Mouse (Mus musculus) spleen, postnatal 36 days (tissue): Measurements from ENCODE around the gene Gas2l2.

Source experiments
- DNase-seq, 2 experiments: peaks; one replicate each; pipeline ENCODE4 v3.0.0; 2022; ENCODE audit warnings: low spot score in 2 of 2, mixed read lengths in 1 of 2

The Gas2l2 gene

DNA sequence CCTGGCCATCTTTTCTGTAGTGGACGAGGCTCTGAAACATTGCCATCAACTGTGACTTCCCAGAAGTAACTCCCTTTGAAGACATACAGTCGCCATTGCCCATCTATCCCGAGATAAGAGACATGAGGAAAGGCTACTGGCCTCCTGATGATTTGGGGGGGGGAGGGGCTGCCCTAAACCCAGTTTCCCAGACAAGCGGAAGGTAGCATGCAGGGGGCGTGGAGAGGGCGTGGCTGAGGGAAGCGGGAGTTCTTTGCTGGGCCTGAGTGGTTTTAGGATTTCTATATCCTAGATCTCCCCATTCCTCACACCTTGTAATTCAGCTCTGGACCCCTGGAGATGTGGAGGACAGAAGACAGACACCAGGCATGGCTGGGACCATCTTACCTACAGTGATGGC, 14.6 kb upstream of the Gas2l2 start:
- no peak for DNase-seq

DNA sequence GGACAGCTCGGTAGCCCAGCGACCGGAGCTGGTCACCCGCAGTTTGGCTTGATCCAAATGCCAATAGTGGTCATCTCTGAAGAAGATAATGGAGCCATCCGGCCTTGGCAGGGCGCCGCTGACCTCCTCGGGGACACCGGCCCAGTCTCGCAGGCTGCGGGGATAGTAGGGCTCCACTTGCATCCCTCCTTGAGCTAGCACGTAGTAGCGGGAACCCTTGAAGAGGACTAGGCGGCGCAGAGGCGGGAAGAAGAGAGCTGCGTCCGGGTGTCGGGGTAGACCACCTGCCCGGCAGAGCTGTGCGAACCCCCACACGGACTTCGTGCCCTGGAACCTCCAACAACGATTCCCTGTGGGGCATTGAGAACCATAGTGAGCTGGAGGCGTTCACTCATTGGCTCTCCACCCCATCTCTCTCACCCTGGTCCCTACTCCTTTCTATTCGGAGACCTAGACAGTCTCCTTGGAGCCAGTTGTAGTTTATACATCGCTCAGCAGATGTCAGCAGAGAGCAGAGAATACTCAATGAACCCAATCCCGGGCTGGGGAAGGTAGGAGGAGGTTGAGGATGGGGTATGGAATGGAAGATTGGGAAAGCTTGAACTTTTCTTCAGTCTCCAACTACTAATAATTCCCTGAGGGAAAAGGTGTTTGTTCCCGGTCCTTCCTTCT, 13.5 kb upstream of the Gas2l2 start:
- peak; percentile 41 to 54 for DNase-seq

DNA sequence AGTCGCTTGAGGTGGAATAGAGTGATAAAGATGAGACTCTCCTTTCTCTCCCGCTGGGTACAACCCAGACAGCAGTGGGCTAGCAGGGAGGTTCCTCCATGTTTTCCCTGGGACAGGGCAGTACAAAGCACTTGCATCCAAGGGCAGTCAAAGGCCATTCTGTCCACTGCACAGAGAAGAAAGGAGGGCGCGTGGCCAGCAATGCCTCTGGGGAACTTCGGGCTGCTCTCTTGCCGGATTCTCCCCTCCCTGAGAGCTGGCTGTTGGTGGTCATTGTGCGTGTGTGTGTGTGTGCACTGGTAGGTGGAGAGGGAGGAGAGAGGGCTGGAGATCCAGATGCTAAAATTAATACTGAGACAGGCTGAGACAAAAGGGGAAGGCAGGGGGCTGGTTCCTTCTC, 12.0 kb upstream of the Gas2l2 start:
- DNase-seq, result no peak

DNA sequence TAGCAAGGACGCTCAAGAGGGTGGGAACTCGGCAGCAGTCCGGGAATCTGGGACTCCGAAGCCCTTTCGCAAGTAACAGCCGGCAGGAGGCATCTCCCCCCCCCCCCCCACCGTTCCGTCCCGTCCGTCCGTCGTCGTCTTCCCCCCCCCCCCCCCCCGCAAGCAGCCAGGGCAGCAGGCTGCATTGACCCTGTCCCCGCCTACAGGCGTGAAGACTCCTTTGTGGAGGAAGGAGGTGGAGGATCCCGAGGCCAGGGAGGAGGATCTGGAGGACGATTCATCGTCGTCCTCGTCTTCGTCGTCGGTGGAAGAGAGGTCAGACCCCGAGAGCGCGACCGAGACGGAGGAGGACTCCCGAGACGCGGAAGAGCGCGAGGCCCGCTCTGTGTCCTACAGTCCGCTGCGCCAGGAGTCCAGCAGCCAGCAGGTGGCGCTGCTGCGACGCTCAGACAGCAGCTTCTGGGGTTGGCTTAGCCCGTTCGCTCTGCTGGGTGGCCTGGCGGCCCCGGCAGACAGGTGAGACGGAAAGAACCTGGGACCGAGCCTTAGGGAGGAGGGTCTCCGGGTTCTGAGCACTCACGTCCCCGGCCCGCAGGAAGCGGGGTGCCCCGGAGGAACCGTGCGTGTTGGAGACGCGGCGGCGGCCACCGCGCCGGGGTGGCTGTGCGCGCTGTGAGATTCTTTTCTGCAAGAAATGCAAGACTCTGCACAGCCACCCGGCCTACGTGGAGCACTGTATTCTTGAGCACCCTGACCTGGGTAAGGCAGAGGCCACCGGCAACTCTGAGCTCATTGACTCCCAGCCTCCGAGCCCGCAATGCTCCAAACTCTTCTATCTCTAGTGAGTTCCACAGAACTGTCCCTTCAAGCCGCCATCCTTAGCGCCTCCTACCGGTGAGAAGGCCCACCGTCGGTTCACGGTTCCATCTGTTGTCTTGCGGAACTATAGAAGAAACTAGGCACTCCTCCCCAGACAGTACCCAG, 11.1 kb upstream of the Gas2l2 start:
- DNase-seq, result peak; percentile 81 to 84

DNA sequence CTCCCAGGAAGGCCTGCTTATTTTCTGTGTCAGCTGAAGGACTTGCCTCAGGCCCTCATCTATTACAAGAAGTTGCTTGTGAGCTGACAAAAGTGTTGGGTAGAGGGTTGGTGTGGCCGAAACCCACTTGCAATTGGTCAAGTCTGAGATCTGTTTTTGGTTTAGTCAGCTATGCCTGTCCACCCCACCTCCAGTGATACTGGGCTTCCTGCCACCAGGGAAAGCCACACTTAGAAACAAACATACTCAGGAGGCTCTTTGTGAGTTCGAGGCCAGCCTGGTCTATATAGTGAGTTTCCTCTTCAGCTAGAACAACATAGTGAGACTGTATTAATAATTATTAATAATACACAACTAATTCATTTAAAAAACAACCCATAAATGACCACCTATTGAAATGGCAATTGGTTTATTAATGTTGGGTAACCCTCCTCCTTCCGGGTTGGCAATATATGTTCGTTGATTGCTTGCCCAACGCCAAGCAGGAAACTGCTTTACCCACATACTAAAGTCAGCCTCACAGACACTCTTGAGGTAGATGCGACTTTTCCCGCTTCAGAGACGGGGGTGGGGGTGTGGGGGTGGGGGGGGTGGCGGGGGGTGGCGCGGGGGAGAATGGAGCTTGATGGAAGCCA, 10.3 kb upstream of the Gas2l2 start:
- no peak for DNase-seq

DNA sequence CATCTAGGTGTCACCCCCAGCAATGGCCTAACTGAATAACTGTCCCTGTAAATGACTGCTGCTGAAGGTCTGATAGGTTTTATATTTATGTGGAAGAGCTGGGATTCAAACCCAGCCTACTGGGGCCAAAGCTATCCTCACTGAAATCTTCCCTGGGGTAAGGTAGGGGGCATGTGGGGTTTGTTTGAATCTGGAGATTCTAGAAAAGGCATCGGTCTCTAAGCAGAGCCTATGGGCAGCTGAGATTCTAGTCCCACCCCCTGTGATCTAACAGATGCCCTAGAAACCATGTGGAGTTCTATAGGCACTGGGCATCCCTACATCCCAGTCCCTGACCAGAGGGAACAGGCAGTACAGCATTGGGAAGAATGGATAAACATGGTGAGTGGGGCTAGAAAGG, 8.1 kb upstream of the Gas2l2 start, which contains the start of gene 1700020L24Rik:
TSS of gene 1700020L24Rik (plus strand) at position 301 of the 400 bp plus-strand sequence.
- no peak for DNase-seq

DNA sequence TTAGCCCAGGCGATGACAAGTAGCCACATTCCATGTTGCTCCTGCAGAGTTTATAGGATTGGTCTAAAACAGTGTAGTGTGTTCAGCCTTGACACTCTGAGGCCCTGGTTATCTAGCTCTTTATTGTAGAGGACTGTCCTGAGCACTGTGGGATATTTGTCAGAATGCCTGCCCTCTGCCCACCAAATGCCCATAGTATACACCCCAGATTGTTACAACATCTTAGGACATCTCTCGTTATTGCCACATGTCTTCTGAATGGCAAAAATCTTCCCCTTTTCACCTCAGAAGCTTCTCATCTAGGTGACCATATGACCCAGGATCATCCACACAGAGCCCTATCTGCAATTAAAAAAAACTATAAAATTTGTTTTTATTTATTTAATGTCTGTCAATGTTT, 3.3 kb upstream of the Gas2l2 start:
- no peak for DNase-seq

DNA sequence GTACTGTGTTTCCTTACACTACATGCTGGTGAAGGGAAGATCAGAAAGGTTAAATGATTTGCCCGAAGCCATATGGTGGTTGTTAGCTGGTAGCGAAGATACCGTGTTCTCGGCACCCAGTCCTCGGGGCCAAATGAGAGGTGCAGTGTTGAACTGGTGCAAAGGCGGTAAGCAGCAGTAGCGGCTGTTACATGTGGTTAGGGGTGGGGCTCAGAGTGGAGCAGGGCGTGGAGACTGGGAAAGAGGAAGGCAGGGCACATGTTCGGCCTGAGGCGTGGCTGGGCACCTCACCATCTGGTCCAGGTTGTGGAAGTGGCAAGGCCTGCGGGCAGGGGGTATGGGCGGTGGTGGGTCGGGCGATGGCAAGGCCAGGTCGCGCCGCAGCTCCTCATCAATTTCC, 2.3 kb downstream of the Gas2l2 start:
- peak in 1 of 2 experiments; percentile 26 for DNase-seq

DNA sequence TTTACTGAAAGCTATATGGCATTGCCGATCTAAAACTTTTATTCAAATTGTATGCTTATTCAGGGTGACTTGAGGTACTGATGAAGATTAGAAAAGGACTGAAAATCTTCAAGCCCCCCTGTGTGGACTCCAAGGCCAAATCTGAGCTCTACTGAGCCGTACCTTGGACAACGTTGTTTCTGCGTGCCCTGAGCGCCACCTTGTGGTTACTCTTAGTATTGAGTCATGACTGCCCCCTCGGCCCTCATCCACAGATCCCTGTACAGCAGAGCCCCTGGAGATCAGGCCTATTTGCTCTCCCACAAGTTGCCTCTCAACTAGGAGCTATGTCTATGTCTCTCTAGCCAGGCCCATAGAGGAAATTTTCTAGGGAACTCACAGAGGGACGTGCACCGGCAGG, 4.6 kb downstream of the Gas2l2 start:
- peak; percentile 31 to 48 for DNase-seq

DNA sequence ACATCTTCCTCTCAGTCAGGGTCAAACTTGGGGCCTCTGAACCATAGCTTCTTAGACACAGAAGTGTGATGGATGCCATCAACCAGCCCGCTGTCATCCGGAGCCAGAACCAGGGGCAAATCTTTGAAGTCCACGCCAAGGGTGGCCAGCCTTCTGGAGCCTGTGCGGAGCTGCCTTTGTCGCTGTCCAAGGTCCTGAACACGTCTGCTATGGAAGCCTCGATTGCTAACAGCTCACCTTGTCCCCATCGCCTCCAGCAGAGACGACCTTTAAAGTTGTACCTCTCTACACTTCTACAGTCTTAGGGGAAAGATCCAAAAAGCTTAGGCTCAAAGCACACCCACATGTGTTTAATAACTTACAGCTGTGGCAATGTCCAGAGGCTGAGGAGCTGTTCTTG, 8.0 kb downstream of the Gas2l2 start:
- peak in 1 of 2 experiments; percentile 19 for DNase-seq

DNA sequence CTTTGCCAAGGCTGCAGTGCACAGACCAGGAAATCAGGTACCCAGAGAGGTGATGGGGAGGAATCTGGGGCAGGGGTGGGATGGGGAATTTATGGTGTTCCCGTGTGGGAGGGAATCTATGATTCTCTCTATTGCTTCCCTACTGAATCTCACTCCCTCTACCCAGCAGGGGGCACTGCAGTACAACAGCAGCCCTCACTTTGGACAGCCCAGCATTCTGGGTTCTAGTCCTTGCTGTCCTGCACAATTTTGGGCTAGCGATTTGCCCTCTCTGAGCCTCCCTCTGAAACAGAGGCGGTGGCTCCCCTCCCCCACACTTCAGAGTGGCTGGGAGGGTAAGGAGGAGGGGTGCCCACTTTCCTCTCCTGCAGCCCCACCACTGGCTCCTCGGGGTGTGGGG, 8.9 kb downstream of the Gas2l2 start:
- no peak for DNase-seq

DNA sequence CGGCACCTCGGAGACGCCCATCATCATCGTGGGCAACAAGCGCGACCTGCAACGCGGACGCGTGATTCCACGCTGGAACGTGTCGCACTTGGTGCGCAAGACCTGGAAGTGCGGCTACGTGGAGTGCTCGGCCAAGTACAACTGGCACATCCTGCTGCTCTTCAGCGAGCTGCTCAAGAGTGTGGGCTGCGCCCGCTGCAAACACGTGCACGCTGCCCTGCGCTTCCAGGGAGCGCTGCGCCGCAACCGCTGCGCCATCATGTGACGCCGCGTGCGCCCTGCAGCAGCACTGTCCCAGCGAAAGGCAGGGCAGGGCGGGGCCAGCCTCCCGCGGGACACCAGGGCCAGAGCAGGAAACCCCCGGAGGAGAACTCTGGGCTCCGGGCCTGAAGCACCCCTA, 10.7 kb downstream of the Gas2l2 start:
- DNase-seq, result no peak

DNA sequence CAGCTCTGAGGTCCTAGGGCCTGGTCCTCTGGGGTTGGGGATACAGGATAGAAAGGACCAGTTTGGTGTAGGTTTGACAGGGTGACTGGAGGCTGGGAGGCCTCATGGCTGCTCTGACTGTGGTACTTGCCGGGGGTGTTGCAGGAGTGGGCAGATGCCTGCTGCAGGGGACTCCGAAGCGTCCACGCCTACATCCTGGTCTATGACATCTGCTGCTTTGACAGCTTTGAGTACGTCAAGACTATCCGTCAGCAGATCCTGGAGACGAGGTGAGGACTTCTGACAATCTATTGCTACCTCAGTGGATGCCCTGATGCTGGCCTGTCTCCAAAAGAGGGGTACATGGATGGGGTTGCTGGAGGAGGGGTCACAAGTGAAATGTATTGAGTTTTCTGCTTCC, 11.5 kb downstream of the Gas2l2 start:
- DNase-seq, result no peak

DNA sequence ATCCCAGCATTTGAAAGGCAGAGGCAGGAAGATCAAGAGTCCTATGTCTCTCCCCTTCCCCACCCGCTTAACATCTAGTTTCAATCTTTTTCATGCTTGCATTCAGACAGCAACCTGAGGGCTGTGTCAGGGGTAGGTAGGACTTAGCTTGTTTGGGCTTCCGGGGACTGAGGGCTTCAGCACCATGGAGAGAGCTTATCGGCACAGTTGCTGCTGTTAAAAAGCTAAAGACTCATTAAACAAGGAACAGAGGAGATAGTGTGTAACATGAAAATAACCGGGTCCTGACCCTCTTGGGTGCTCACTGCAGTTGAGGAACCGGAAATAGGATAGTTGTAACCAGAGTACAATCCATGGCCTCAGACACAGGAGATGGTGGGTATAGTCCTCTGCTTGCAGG, 12.2 kb downstream of the Gas2l2 start:
- DNase-seq, result peak; percentile 18 to 33

DNA sequence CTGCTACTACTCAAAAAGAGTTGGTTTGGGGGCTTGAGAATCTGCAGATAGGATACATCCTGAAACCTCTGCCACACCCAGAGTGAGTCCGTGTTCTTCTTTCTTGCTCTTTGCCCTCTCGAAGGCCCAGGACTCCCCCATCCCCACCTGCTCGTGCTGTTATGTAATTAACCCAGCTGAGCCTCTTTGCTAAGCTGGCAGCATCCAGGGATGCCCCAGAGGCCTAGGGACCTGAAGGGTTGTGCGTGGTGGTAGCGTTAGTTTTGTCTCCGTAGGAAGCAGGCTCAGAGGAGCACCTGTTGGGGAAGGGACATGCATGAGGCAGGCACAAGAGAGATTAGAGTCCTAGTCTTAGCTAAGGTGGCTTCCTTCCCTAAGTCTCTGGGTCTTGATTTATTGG, 18.7 kb downstream of the Gas2l2 start:
- no peak for DNase-seq

DNA sequence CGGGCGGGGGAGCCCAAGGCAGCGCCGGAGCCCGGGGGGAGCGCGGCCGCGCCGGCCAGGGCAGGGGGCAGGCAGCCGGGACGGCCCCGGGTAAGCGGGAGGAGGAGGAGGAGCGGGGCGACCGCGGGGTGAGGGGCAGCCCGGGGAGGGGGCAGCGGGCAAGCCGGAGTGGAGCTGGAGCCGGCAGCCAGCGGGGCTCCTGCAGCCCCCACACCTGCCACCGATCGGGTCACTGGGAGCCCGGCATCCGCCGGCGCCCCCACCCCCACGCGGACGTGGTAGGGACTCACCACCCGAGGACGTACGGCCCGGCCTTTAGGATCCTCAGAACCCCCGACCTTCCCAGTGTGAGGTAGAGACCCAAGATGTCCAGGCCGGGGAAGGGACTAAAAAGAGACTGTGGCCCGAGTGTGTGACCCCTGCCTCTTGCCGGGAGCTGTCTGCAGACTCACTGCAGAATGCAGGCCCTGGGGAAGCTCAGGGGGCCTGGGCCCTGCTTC, 19.4 kb downstream of the Gas2l2 start:
- DNase-seq, result no peak

DNA sequence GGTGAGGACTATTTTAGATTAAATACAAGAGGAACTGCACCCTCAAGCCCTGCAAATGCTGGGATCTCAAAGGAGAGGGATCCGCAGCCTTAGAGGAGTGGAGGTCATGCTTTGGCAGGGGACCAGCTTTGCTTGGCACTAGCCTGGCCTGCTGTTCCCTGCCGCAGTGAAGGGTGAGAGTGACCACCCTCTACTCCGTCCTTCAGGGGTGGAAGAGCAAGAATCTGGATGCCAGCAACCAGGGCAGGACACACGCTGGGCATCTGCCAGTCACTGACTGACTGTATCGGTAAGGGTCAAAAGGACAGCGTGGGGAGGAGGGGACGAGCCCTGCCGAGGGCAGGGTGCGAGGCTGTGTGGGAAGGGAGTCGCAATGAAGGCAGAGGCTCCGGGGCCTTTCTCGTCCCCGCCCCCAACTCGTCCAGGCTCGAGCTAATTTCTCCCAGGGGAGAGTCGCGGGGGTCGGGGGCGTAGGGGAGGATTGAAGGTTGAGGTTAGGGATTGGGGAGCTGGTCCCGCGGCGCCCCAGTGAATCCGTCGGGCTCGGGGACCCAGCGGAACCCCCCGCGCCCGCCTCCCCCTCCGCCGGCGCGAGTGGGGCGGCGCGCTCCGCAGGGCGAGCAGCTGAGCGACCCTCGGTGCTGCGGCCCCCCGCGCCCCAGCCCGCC, 20.0 kb downstream of the Gas2l2 start, which contains the start of gene Rasl10b:
TSS of gene Rasl10b (plus strand) at position 51 of the 668 bp plus-strand sequence.
- DNase-seq, result no peak

DNA sequence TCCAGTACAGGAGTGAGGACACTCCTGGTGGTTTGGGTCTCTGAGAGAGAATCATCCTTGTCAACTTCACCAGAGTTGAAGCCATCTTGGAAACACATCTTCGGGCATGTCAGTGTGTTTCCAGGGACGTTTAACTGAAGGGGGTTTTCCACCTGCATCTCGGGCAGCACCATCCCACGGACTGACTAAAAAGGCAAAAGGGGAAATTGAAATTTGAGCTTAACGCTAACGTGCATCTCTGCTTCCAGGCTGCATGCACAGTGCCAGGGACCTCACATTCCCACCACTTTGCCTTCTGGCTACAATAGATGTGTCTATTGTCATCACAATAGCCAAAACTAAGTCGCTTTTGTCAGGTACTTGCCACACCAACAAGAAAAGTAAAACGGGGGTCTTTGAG, 21.0 kb downstream of the Gas2l2 start:
- no peak for DNase-seq

DNA sequence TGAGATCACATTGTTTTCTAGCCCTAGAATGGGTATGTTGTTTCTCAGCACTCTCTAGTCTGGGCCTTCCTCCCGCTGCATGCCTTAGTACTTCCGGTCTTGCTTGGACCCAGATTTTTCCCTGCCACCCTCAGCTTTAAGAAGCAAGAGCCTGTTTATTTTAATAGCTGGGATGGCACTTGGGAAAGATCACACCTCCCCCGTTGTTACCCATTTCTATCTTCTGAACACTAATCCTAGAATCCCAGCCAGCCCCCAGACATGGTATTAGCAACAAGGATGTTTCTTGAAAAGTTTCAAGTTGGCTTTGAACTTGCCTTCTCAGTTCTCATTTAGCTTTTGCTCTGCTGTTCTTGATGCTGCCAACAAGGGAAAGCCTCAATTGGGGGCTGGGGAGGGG, 22.9 kb downstream of the Gas2l2 start:
- DNase-seq, result no peak

DNA sequence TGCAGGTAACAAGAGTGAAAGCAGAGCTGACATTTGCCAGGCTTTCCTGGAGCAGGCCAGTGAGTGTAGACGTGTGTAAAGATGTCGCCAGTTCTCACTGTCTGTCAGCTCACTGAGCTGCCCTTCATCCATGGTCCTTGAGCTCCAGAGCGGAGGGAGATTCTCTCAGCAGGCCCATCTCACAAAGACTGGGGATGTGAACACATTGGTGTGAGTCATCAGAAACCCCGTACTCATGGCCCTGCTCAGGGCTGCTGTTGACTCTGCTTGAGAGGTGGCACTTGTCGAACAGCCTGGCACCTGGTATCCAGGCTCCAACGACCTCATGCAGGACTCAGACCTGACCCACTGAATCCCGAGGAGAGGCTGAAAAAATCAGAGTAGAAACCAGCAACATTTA, 25.5 kb downstream of the Gas2l2 start:
- no peak for DNase-seq

DNA sequence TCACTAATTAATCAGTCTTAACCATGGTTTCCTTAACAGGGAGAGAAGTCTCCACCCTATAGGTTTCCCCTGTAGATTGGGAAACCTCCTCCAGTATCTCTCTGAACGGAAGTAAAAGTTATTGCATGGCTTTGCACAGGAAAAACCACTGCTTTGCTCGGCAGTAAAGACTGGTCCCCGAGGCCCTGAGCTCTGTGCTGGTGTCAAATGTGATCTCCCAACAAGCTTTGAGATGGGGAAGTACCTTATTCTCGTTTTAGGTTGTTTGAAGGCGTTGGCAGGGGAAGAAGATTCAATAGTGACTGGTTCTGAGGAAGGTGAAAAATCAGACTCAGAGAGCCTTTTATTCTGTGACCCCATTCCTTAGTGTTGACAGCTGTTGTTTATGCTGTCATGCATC, 30.5 kb downstream of the Gas2l2 start:
- no peak for DNase-seq

DNA sequence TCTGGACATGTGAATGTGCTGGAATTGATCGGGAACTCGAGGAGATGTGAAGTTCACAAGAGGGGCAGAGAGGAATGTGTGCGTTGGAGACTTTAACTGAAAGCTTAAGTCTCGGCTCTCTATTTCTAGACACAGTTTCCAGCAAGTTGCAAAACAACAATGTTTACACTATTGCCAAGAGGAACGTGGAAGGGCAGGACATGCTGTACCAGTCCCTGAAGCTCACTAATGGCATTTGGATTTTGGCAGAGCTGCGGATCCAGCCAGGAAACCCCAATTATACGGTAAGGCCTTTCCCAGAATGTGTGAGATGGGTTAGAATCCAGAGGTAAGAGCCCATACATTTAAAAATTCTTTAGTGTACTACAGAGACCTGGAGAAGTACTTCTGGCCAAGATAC, 31.6 kb downstream of the Gas2l2 start:
- DNase-seq, result no peak
